Comparison of ENCODE assay signal across 14 mouse cellular contexts in genomic region chr7:110584159-110584558, GRCm38 (mm10). TPM values are rescaled to one million over a fixed set of nuclear protein-coding genes. Genes with fewer than 3 reads are reported as not detected.
DNase-seq lines count a peak whose midpoint lies in the region; ATAC-seq and TF ChIP-seq lines count a peak whose summit lies in the region.
"Had no signal": no experiment of that assay in that cellular context is flagged by ENCODE, and none has a peak within 500 bp of the region (broad histone marks: within the 10 kb centered on the region; RNA-seq: fewer than 3 reads in every experiment).

No protein-coding gene starts in this region.

- H3K36me3 ChIP-seq in heart, embryonic 12.5 days, result no peaks in the 10 kb centered on the region
- H3K36me3 ChIP-seq in kidney, postnatal 0 days (ENCODE audit: insufficient read depth, low read length), result no peaks in the 10 kb centered on the region
- H3K36me3 ChIP-seq in kidney, embryonic 15.5 days, result no peaks in the 10 kb centered on the region
- no peaks in the 10 kb centered on the region for H3K36me3 ChIP-seq in embryonic facial prominence, embryonic 12.5 days
- no peaks in the 10 kb centered on the region for H3K36me3 ChIP-seq in limb, embryonic 15.5 days
- H3K36me3 ChIP-seq: G1E had no signal

- H3K4me3 ChIP-seq in heart, embryonic 12.5 days, result no peak overlapping the region
- H3K4me3 ChIP-seq in kidney, postnatal 0 days (replicated peaks; ENCODE audit: low read depth, low read length), result no peak overlapping the region
- H3K4me3 ChIP-seq in kidney, embryonic 15.5 days (replicated peaks), result no peak overlapping the region
- H3K4me3 ChIP-seq in embryonic facial prominence, embryonic 12.5 days, result no peak overlapping the region
- no peak overlapping the region for H3K4me3 ChIP-seq in limb, embryonic 15.5 days

- no peak overlapping the region for H3K4me2 ChIP-seq in heart, embryonic 12.5 days
- no peak overlapping the region for H3K4me2 ChIP-seq in kidney, postnatal 0 days (ENCODE audit: low read length)
- H3K4me2 ChIP-seq in kidney, embryonic 15.5 days, result no peak overlapping the region
- H3K4me2 ChIP-seq in embryonic facial prominence, embryonic 12.5 days (replicated peaks), result no peak overlapping the region
- H3K4me2 ChIP-seq in limb, embryonic 15.5 days, result no peak overlapping the region

- H3K9ac ChIP-seq in heart, embryonic 12.5 days, result no peak overlapping the region
- H3K9ac ChIP-seq in kidney, postnatal 0 days (ENCODE audit: low read depth, low read length), result no peak overlapping the region
- no peak overlapping the region for H3K9ac ChIP-seq in kidney, embryonic 15.5 days
- no peak overlapping the region for H3K9ac ChIP-seq in embryonic facial prominence, embryonic 12.5 days
- no peak overlapping the region for H3K9ac ChIP-seq in limb, embryonic 15.5 days

- H3K4me1 ChIP-seq in heart, embryonic 12.5 days (replicated peaks), result peaks cover 6% of the 10 kb centered on the region; the same call in 1 of the 2 replicates
- H3K4me1 ChIP-seq in kidney, postnatal 0 days (replicated peaks; ENCODE audit: insufficient read depth, low read length), result no peaks in the 10 kb centered on the region
- H3K4me1 ChIP-seq in kidney, embryonic 15.5 days, result no peaks in the 10 kb centered on the region
- H3K4me1 ChIP-seq in embryonic facial prominence, embryonic 12.5 days, result peaks cover 5% of the 10 kb centered on the region; the same call in 1 of the 2 replicates
- H3K4me1 ChIP-seq in limb, embryonic 15.5 days, result no peaks in the 10 kb centered on the region; the same call in 1 of the 2 replicates

- DNase-seq in heart, adult 9 months (ENCODE audit: low spot score in 2 of 2), result no peak
- no peak for DNase-seq in kidney, postnatal 0 days (ENCODE audit: low spot score)
- no peak for DNase-seq in embryo, embryonic 9.5 days (ENCODE audit: extremely low spot score)
- DNase-seq: adrenal gland, postnatal 10 days; cerebellum, postnatal 36 days; heart, postnatal 4 days; kidney, postnatal 10 days; lung, postnatal 4 days; spleen, adult 18-20 months had no signal

- no peak overlapping the region for H3K27ac ChIP-seq in heart, embryonic 12.5 days (ENCODE audit: poor library complexity, severe bottlenecking)
- no peak overlapping the region for H3K27ac ChIP-seq in kidney, postnatal 0 days
- H3K27ac ChIP-seq in kidney, embryonic 15.5 days, result no peak overlapping the region
- no peak overlapping the region for H3K27ac ChIP-seq in embryonic facial prominence, embryonic 12.5 days
- no peak overlapping the region for H3K27ac ChIP-seq in limb, embryonic 15.5 days

- 67% methylated on average over 2 of the region's 2 CpGs for WGBS in heart, embryonic 12.5 days
- WGBS in kidney, postnatal 0 days, result 50% methylated on average over 2 of the region's 2 CpGs
- WGBS in kidney, embryonic 15.5 days, result 48% methylated on average over 2 of the region's 2 CpGs
- 71% methylated on average over 2 of the region's 2 CpGs for WGBS in embryonic facial prominence, embryonic 12.5 days
- 69% methylated on average over 2 of the region's 2 CpGs for WGBS in limb, embryonic 15.5 days

- H3K9me3 ChIP-seq in heart, embryonic 12.5 days (replicated peaks), result no peaks in the 10 kb centered on the region
- H3K9me3 ChIP-seq in kidney, postnatal 0 days (replicated peaks; ENCODE audit: low read length), result no peaks in the 10 kb centered on the region
- no peaks in the 10 kb centered on the region for H3K9me3 ChIP-seq in kidney, embryonic 15.5 days (replicated peaks)
- H3K9me3 ChIP-seq in embryonic facial prominence, embryonic 12.5 days, result no peaks in the 10 kb centered on the region
- H3K9me3 ChIP-seq in limb, embryonic 15.5 days, result no peaks in the 10 kb centered on the region
- H3K9me3 ChIP-seq: G1E had no signal

- H3K27me3 ChIP-seq in heart, embryonic 12.5 days (replicated peaks), result no peaks in the 10 kb centered on the region
- H3K27me3 ChIP-seq in kidney, postnatal 0 days (ENCODE audit: insufficient read depth, low read length), result no peaks in the 10 kb centered on the region
- no peaks in the 10 kb centered on the region for H3K27me3 ChIP-seq in kidney, embryonic 15.5 days
- H3K27me3 ChIP-seq in embryonic facial prominence, embryonic 12.5 days, result no peaks in the 10 kb centered on the region
- H3K27me3 ChIP-seq in limb, embryonic 15.5 days, result no peaks in the 10 kb centered on the region

- ATAC-seq in heart, embryonic 12.5 days (ENCODE audit: insufficient number of reproducible peaks, low FRiP score), result peak; percentile 48; the same call in 1 of the 2 replicates
- peak; percentile 36; the same call in 1 of the 2 replicates for ATAC-seq in kidney, postnatal 0 days (replicated peaks; ENCODE audit: low FRiP score, low read depth)
- ATAC-seq in kidney, embryonic 15.5 days (replicated peaks; ENCODE audit: low FRiP score), result no peak; the same call in 1 of the 2 replicates
- peak; percentile 28; the same call in 1 of the 2 replicates for ATAC-seq in embryonic facial prominence, embryonic 12.5 days (ENCODE audit: insufficient number of reproducible peaks, insufficient read depth, low FRiP score, low TSS enrichment)
- 0 out of 2 replicates have a peak, but pooled peaks have one; percentile 35 for ATAC-seq in limb, embryonic 15.5 days (ENCODE audit: insufficient number of reproducible peaks, low FRiP score, low TSS enrichment, low read depth)

- no peak for TF ChIP-seq CTCF in kidney, postnatal 0 days (IDR thresholded peaks at IDR 0.05; ENCODE audit: low read depth)

RNA-seq across cellular contexts. Expression of gene Sbf2, which starts 30.6 kb away (rescaled TPM):
- polyA plus RNA-seq in heart, embryonic 12.5 days (2016; fragmentation: Nextera tagmentation; extraction: Ambion mirVana), result 39.2 and 43.3 TPM in 2 replicates
- polyA plus RNA-seq in kidney, postnatal 0 days (2015; fragmentation: Nextera tagmentation; extraction: Ambion mirVana), result 26.9 and 27.5 TPM in 2 replicates
- 38.5 and 38.9 TPM in 2 replicates for polyA plus RNA-seq in kidney, embryonic 15.5 days (2015; fragmentation: Nextera tagmentation; extraction: Ambion mirVana)
- polyA plus RNA-seq in embryonic facial prominence, embryonic 12.5 days (2016; fragmentation: Nextera tagmentation; extraction: Ambion mirVana), result 34.6 and 35.2 TPM in 2 replicates
- polyA plus RNA-seq in limb, embryonic 15.5 days (2015; fragmentation: Nextera tagmentation; extraction: Ambion mirVana), result 26.2 and 29.2 TPM in 2 replicates
- polyA plus RNA-seq: G1E had no signal

RNA-seq across cellular contexts. Expression of gene Adm, which starts 43.3 kb away (rescaled TPM):
- polyA plus RNA-seq in heart, embryonic 12.5 days (2016; fragmentation: Nextera tagmentation; extraction: Ambion mirVana), result 10.1 and 10.9 TPM in 2 replicates
- 9.9 and 10.6 TPM in 2 replicates for polyA plus RNA-seq in kidney, postnatal 0 days (2015; fragmentation: Nextera tagmentation; extraction: Ambion mirVana)
- polyA plus RNA-seq in kidney, embryonic 15.5 days (2015; fragmentation: Nextera tagmentation; extraction: Ambion mirVana), result 9.9 and 12.5 TPM in 2 replicates
- 1.9 and 2.1 TPM in 2 replicates for polyA plus RNA-seq in embryonic facial prominence, embryonic 12.5 days (2016; fragmentation: Nextera tagmentation; extraction: Ambion mirVana)
- 7.3 and 7.7 TPM in 2 replicates for polyA plus RNA-seq in limb, embryonic 15.5 days (2015; fragmentation: Nextera tagmentation; extraction: Ambion mirVana)
- polyA plus RNA-seq: G1E had no signal
